Mouse (Mus musculus): Measurements from ENCODE around the gene Amz1. TPM values are rescaled to one million over a fixed set of nuclear protein-coding genes. Genes with fewer than 3 reads are reported as not detected.
A peak's percentile ranks its signal among the peaks of the same experiment; 100 is the strongest.

The Amz1 gene
- total RNA-seq, 2 experiments from 2014 or later: 0.45 to 1.1 TPM

DNA sequence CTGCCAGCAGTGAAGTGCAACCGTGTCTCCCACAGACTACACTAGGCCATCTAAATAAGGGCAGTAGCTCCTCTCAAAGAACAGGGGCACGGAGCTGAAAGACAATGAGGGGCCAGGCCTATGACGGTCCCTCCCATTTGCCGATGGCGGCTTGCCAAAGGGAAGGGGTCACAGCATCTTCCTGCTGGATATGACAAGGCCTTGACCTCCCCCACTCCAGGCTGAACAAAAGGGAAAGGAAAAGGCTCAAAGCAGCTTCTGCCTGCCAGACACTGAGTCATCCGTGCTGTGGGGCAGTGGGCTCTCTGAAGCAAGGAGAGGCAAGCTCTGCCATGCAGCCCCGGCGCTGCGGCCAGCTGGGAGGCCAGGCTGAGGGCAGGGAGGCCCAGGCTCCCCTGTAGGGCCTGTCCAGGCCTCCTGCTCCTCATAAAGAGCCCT lies 43.8 kb downstream of the Amz1 start:
- peak; percentile 76 for DNase-seq

DNA sequence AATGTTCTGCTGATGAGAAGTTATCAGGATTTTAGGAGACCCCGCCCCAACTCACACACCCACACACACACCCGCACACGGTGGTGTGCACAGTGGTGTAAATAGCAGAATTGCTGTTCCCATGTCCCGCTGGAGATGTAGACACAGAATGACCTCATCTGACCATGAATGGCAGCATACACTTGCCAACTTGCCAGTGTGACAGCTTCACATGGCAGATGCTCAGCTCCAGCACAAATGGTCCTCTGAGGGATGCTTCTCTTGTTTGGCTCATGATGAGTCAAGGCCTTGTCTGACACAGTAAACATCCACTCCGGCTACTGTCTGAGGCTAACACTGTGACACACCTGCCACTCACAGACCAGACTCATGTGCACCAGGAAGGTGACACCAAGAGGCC lies 44.4 kb downstream of the Amz1 start:
- no peak for DNase-seq

DNA sequence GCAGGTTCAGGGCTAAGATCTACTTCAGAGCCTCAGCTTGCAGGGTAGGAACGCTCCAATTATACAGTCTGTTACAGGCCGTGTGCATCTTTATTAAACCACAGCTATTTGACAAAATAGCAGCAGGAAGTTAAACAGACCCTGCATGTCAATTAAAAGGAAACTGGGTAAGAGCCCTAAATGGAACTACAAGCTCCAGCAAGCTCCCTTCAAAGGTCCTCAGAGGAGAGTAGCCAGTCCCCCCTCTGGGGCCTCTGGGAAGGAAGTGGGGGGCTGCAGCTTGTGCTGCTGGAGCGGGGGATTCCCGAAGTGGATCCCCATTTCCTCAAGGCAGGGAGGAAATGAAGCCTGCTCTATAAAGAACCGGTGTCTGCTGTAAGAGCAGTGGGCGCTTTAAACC lies 47.7 kb downstream of the Amz1 start:
- no peak for DNase-seq

DNA sequence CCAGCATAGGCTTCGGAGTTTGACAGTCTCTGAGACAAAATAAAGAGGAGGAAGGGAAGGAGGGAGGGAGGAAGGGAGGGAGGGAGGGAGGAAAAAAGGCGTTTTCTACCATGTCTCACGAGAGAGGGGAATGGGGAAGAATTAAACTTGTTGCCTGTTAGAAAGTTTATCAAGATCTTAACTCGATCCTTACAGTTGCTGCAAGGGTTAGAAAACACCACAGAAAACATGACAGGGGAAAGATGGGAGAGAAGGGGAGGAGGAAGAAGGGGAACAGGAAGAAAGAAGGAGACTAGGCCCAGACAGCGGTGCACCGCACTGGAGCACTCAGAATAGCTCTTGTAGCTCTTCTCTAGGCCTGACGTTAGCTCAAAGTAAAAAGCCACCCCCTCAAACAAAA lies 48.2 kb downstream of the Amz1 start:
- no peak for DNase-seq

DNA sequence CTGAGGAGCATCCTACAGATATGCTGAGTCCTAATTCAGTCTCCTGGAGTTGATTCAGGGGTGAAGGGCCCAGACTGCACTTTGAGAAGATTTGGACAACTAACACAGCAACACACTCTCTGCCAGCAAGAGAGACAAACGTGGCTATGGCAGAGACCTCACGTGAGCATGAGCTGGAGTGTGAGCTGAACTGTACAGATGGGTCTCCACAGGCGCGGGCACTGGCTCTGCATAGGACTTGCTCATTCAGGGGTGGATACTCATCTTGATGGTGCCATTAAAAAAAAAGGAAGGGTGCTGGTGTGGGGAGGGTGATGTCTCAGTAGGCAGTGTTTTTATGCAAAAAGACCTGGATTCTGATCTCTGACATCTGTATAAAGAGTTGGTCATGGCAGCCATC lies 51.2 kb downstream of the Amz1 start:
- DNase-seq: no peak

DNA sequence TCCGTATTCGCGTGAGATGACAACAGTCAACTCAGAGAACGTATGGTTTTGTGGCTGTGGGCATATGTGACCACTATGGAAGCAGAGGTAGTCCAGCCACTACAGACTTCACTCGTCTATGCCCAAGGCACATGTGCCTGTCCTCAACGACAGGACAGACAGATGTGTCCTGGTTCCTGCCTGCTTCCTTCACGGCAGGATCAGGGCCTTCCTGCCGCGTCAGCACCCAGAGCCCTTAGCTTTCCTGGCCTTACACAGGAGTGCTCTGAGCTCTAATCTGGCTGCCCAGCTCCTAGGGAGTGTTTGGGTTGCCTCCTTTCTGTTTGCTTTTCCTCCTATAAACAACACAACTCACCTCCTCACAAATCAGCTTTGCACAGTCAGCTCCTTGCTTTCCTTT lies 53.0 kb downstream of the Amz1 start:
- no peak for DNase-seq

DNA sequence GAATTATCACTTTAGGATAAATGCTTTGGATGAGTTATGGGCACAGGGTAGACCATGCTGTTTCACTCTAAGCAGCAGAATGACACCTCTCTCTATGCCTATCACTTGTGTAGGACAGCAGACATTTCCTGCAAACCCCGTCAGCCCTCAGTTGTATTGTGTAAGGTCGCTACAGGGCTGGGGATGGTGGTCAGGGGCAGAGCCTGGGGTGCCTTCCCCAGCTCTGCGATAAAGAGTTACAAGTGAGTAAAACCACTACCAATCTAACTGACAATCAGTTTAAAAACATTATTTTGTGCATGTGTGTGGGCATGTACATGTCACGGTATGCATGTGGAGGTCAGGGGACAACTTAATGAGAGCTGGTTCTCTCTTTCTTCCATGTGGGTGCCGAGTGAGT lies 57.2 kb downstream of the Amz1 start:
- no peak for DNase-seq

DNA sequence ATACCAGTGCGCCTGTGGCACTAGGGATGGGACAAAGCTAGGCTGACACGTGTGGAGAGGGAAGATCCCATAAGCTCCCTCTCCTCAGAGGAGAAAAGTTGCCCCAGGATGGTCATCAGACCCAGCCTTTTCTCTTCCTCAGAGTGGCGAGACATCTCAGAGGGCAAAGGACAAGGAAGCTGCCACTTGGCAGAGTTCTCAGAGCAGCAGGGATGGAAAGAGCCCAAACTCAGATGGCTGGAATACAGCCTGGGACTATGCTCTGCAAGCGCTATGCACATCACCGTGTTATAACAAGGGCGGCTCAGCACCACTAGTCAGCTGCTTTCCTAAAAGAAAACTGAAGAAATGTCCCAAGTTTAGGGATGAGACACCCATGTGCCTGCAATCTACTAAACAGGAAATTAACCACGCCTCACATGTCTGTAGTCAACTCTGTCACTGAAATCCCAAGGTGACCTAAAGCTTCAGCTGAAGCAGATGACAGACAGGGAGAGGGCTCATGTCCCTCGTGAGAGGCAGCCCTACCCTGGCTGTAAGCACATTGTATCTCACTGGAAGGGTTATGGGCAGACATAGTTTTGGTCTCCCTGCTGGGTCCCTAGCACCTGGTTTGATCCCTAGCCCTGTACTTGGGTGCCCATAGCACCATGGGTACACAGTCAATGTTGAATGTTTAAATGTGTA lies 58.1 kb downstream of the Amz1 start:
- no peak for DNase-seq

DNA sequence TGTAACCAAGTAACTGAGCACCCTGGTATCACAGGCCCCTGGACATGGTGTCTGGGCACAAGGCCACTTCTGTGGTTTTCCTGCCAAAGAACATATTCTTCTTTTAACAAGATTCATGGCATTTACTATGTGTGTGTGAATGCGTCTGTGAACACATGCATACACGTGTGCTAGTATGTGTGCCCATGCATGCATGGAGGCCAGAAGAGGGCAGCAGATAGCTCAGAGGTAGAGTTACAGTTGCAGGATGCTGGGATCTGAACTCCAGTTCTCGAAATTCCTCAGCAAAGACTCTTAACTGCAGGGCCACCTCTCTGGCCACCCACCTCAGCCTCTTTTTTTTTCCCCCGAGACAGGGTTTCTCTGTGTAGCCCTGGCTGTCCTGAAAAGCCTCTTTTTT lies 59.6 kb downstream of the Amz1 start:
- no peak for DNase-seq

DNA sequence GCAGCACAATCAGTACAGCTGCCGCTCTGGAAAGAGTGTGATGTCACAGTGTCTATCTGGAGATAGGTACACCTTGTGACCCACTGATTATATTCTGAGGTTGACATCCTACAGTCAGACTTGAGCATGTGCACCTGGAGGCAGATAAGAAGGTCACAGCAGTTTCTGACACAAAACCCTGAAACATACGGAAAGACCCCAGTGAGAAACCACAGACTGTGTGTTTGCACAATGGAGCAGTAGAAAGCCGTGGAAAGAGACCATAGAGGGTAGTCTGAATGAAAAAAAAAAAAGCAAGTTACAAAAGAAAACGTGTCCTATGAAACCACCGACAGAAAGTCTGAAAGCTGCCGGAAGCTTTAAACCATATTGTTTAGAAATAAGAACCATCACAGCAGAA lies 60.4 kb downstream of the Amz1 start:
- no peak for DNase-seq

DNA sequence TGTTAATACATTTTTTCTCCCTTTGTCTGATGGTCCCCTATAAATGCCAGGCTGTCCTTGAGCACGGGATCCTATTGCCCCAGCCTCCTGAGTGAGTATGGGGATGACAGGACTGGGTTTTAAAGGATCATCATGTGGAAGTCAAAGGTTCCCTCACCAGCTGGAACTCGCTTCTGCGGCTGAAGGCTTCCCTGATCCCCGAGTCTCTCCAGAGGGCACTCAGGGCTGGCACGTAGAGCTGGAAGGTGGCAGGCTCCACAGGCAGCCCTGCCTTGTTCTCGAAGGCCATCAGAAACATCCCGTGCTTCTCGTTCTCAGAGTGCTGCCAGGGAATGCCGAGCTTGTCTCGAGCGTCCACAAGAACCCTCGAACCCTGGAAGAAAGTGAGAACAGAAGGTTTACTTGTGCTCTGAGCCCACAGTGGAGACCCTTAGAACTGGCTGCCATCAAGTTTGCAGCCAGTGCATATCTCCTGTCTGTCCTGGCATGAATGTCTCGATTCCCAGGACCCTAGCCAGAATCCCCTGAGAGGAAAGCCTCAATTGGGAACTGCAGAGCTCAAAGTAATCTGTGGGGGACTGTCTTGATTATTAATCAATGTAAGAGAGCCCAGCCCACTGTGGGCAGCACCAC lies 61.4 kb downstream of the Amz1 start:
- DNase-seq: no peak

DNA sequence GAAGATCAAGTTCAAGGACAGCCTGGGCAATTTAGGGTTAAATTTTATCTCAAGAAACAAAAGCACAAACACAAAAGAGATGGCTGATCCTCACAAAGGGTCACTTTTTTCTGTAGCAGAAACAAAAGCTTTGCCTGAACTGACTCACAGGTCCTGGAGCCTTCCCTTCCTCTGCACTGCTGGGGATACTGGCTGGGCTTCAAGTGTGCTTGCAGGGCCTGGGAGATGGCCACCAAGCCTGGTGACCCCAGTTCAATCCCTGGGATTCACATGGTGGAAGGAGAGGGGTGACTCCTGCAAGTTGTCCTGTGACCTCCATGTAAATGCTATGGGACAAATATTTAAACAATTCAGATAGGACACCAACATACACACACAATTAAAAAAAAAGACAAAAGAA lies 65.6 kb downstream of the Amz1 start:
- DNase-seq: no peak

DNA sequence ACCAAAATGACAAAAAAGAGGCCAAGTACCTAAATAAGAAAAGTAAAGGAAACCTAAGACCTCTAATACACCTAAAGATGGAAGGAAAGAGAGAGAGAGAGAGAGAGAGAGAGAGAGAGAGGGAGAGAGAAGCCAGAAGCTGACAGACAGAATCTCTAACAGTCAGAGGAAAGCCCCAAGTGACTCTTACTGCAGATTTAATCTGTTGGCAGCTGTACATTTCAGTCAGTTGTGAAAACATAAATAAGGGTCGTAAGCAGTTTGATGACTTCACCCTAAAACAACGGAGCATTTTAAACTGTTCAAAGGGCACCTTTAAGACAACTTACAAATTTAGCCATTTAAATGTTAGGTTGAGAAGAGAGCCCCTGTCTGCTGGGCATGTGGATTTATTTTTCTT lies 66.5 kb downstream of the Amz1 start:
- DNase-seq: no peak

DNA sequence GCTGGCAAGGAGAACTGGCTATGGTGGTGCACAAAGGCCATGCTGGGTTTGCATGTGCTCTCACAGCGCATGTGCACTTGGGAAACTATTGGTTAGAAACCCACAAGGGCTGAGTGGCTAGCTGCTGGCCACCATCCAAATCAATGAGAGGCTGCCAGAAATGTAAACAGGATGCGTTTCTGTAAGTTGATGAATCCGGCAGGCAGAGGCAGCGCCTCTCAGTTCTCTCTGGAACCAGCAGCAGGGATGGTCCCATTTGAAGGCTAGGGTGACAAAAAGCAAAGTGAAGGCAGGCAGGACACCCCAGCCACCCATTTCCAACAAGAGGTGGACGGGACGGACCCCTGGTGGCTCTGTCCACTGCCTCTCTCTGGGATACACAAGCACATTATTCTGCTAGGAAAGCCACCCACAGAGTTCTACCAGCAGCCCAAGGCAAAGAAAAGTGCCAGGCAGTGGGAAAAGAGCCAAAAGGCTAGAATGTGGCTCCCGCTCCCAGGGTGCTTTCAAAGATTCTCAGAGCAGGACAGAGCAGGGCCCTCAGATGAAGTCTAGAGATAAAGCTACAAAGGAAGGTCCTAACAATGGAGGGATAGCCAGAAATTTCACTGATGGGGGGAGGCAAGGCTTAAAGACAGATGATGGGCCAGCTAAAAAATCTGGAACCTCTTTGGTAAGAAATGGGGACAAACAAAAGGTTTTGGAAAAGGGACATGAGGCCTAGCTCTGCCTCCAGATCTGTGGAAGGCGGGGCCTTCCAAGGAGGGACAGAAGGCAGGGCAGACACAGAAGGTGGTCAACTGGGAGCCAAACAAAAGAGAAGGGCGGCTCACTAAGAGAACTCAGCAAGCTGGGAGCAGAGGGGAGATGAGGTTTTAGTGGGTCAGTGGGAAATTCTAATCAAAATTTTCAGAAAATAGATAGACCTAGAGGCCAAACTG lies 67.3 kb downstream of the Amz1 start:
- peak; percentile 27 for DNase-seq

DNA sequence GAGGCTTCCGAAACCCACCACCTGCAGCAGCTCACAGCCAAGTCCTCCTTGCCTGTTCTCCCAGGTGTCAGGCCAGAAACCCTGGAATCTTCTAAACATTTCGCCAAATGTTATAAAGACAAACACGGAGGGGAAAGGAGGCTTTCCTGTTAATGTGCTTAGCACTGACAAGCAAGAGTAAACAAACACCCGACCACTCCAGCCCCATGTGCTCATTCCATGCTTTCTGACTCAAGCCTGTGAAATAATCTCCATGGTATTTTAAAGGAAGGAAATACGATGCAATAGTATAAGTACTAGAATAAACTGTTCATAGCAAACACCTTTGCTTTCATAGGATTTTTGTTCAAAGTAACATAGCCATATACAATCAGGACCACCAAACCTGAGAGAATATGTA lies 68.3 kb downstream of the Amz1 start:
- no peak for DNase-seq

DNA sequence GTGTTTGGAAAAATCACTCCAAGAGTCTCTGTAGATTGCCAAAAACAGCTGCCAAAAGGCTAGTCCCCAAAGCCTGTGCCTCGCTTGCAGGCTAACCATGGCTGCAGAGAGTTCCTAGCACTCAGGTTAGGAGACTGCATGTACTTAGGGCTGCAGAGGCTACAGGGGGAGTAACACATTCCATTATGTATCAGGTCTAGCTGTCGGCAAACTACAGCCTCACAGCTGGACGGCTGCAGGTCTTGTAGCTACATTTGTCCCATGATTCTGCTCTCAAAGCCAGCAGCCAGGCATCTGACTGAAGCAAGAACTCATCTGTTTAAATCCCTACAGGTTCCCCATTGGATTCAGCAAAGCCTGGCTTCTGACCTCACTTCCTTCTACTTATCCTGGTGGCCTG lies 70.8 kb downstream of the Amz1 start:
- DNase-seq: no peak

DNA sequence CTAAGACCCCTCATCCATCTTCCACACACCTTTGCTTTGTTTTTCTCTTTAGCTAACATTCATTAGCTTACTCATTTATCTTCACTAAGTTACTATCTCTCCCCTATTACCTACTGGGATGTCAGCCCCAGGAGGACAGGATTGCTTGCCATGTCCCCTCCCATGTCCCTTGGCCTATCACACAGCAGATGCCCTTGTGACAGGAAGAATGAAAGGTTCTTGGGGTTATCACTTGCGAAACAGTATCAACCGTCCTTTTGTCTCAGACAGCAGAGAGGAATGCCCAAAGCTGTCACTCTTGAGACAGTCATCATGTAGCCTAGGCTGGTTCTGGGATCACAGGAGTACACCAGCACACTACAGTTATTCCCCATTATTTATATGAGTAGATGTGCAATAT lies 71.2 kb downstream of the Amz1 start:
- no peak for DNase-seq

DNA sequence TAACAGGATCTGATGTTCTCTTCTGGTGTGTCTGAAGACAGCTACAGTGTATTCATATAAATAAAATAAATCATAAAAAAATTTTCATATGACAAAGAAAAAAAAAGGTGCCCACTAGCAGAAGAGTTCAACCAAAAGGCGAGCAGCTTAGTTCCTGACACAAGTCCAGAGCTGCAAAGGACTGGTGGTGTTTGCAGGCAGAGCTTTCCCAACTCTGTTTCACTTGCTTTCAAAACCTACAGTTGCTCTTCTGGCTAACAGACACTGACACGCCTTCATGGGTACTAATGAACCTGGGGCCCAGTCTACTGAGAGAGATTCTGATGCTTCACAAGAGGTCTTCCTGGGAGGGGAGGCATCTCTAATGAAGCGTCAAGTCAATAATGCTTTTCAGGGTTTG lies 72.1 kb downstream of the Amz1 start:
- no peak for DNase-seq

DNA sequence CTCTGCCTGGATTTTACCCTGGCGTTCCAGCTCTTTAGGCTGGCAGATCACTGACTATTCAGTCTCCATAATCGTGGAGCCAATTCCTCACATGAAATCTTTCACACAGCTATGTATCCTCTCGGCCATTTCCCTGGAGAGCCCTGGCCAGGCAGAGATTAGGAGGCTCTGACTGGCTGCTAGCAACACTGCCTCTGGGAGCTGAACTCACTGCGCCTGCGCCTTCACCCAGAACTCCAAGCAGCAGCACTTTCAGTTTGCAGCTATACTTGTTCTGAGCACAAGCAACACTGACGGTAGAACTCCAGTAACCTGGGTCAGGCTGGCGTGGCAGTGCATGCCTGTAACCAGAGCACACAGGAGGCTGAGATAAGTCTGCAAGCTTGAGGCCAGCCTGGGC lies 74.2 kb downstream of the Amz1 start:
- peak; percentile 30 for DNase-seq

DNA sequence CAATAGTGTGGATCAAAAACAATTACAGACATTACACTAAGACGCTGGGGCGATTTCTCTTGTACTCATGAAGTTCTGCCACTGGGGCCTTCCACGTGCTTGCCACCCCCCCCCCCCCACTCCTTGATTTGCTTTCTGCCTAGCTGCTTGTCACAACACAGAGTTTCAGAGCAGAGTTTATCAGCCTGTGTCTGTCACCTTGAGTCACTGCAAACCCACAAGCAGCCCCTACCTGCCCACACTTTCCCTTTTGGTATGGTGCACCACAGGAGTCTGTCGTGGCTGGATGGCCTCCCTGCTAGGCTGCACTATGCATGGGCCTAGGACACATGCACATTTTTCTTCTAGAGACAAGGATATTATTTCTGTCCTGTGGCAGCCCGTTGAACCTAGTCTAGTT lies 74.8 kb downstream of the Amz1 start:
- no peak for DNase-seq

DNA sequence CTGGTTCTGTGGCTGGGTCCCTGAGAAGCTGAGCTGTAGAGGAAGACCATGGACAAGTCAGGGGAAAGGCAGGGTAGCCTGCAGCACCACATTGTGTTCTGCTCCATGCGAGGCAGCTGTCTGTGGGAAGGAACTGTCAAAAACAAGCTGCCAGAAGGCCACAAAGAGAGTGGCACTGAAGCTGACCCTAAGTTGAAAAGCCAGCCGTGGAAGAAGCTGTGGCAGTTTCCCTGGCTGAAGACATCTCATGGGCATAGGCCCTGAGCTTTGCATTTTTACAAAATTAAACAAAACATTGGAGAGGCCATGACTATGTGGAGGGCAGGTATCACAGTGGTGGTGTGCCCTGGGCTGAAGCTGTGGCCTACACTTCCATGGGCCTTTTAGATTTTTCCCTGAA lies 75.3 kb downstream of the Amz1 start:
- DNase-seq: no peak

DNA sequence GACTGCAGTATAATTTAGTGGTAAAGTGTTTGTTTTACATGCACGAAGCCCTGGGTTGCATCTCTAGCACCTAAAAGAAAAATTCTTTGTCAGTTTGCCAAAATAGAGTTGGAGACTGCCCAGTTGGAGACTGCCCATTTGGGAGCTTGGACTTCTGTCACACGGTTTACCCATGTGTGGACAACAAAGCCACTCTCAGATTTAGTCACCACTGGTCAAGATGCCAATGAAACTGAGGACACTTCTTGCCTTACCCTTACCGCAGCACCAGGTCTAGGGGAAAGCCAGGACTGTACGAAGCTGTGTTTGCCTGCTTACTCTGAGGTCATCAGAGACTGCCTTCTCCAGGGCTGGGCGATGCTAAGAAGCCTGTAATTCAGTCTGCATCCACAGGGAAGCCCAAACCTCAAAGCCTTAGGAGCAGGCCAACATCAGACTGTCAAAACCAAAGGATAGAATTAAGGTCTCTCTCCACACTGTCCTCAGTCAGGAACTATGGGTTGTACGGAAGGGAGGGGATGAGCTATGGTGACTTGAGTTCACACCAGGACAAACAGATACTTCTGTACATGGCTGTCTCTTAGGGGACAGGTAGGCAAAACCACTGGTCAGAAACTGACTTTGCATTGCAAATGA lies 76.5 kb downstream of the Amz1 start:
- no peak for DNase-seq

DNA sequence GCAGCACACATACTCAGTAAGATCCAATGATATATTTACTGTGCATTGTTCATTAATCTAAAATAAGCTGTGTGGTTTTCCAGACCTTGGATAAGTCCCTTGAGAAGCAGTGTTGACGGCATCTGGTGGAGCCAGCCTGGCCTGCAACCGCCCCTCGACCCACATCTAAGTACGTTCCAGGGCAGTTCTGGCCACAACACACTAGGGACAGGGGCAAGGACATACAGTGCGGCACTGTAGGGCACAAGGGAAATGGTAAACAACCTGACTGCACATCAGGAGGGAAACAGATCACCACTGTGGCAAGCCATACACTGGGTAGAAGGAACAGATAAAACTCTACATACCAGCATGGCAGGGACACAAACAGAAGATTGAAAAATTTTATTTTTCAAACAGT lies 77.9 kb downstream of the Amz1 start:
- DNase-seq: no peak

Measured in gastrocnemius, postnatal 10 days (tissue).